Mouse (Mus musculus): Measurements from ENCODE around the gene Pgk1. TPM values are rescaled to one million over a fixed set of nuclear protein-coding genes. Genes with fewer than 3 reads are reported as not detected.

Pgk1 gene
- polyA plus RNA-seq, 1 experiment from 2014 or later: 290 TPM

GRCm38 (mm10) chrX:106221058-106221457 is 34.2 kb downstream of the Pgk1 start, which contains the start of gene Taf9b:
Taf9b (minus strand) TSS chrX:106221158.
- 83% methylated on average over 25 of the region's 25 CpGs for WGBS (ENCODE audit: insufficient replicate concordance)
- H3K27ac ChIP-seq: no peak within 1 kb of the TSS

More at GRCm38 (mm10) chrX:106221058-106221457, 34.2 kb downstream of the Pgk1 start, which contains the start of gene Taf9b:
- ATAC-seq: no peak
- H3K4me1 ChIP-seq: no peaks in the 10 kb centered on the region
- no peak within 1 kb of the TSS for H3K9ac ChIP-seq
- H3K4me2 ChIP-seq: peak within 1 kb of the TSS; percentile 73
- peak within 1 kb of the TSS; percentile 68 for H3K4me3 ChIP-seq
- H3K36me3 ChIP-seq: no peaks in the 10 kb centered on the region
- H3K27me3 ChIP-seq (replicated peaks): no peaks in the 10 kb centered on the region
- H3K9me3 ChIP-seq (replicated peaks): no peaks in the 10 kb centered on the region

Other genes with a start within 250 kb of the Pgk1 start
- gene Magt1, start 175.2 kb upstream of the Pgk1 start, polyA plus RNA-seq (2016; fragmentation: Nextera tagmentation; extraction: Ambion mirVana): 35.4 and 36.3 TPM in 2 replicates
- 299 and 306 TPM in 2 replicates for gene Cox7b, start 171.4 kb upstream of the Pgk1 start, polyA plus RNA-seq (2016; fragmentation: Nextera tagmentation; extraction: Ambion mirVana)
- 10.5 and 12.3 TPM in 2 replicates for gene Atp7a, start 159.8 kb upstream of the Pgk1 start, polyA plus RNA-seq (2016; fragmentation: Nextera tagmentation; extraction: Ambion mirVana)
- 0.38 and 0.56 TPM in 2 replicates for gene Tlr13, start 43.9 kb upstream of the Pgk1 start, polyA plus RNA-seq (2016; fragmentation: Nextera tagmentation; extraction: Ambion mirVana)
- gene Taf9b, start 34.1 kb downstream of the Pgk1 start, polyA plus RNA-seq (2016; fragmentation: Nextera tagmentation; extraction: Ambion mirVana): 7.8 and 8.8 TPM in 2 replicates
- not detected in 2 replicates for gene Fnd3c2, start 68.3 kb downstream of the Pgk1 start, polyA plus RNA-seq (2016; fragmentation: Nextera tagmentation; extraction: Ambion mirVana)

Data from liver, embryonic 12.5 days (tissue).